Mouse (Mus musculus): ENCODE measurements at regions not wholly inside any gene's neighbourhood (a gene's known extent, or its start where the extent isn't known, plus 50 kb on each side); places are given as distances from the start of the nearest gene placed in this dataset.

GRCm38 (mm10) chr3:34761162-34761769 lies 111.1 kb downstream of the Sox2 start:
- no peak for ATAC-seq (ENCODE audit: insufficient number of reproducible peaks, low FRiP score, low TSS enrichment)

GRCm38 (mm10) chr3:34761783-34762182 lies 111.6 kb downstream of the Sox2 start:
- ATAC-seq (ENCODE audit: insufficient number of reproducible peaks, low FRiP score, low TSS enrichment), result no peak

- ATAC-seq (ENCODE audit: insufficient number of reproducible peaks, low FRiP score, low TSS enrichment), result no peak
These were observed 114.4 kb downstream of the Sox2 start for GRCm38 (mm10) chr3:34764559-34764958.

- ATAC-seq (ENCODE audit: insufficient number of reproducible peaks, low FRiP score, low TSS enrichment), result no peak
These were observed 114.9 kb downstream of the Sox2 start for GRCm38 (mm10) chr3:34765151-34765550.

- no peak for ATAC-seq (ENCODE audit: insufficient number of reproducible peaks, low FRiP score, low TSS enrichment)
These were observed 119.6 kb downstream of the Sox2 start for GRCm38 (mm10) chr3:34769818-34770217.

GRCm38 (mm10) chr3:34770271-34770670 lies 120.1 kb downstream of the Sox2 start:
- ATAC-seq (ENCODE audit: insufficient number of reproducible peaks, low FRiP score, low TSS enrichment), result no peak

- ATAC-seq (ENCODE audit: insufficient number of reproducible peaks, low FRiP score, low TSS enrichment), result no peak
These were observed 121.8 kb downstream of the Sox2 start for GRCm38 (mm10) chr3:34772035-34772434.

GRCm38 (mm10) chr3:34773678-34774425 lies 123.6 kb downstream of the Sox2 start:
- ATAC-seq (ENCODE audit: insufficient number of reproducible peaks, low FRiP score, low TSS enrichment), result no peak

GRCm38 (mm10) chr3:34781770-34782169 lies 131.6 kb downstream of the Sox2 start:
- no peak for ATAC-seq (ENCODE audit: insufficient number of reproducible peaks, low FRiP score, low TSS enrichment)

GRCm38 (mm10) chr3:34783398-34783797 lies 133.2 kb downstream of the Sox2 start:
- ATAC-seq (ENCODE audit: insufficient number of reproducible peaks, low FRiP score, low TSS enrichment), result no peak

- ATAC-seq (ENCODE audit: insufficient number of reproducible peaks, low FRiP score, low TSS enrichment), result no peak
These were observed 137.0 kb downstream of the Sox2 start for GRCm38 (mm10) chr3:34787211-34787610.

GRCm38 (mm10) chr3:34795103-34795983 lies 145.1 kb downstream of the Sox2 start:
- ATAC-seq (ENCODE audit: insufficient number of reproducible peaks, low FRiP score, low TSS enrichment), result no peak

- no peak for ATAC-seq (ENCODE audit: insufficient number of reproducible peaks, low FRiP score, low TSS enrichment)
These were observed 145.7 kb downstream of the Sox2 start for GRCm38 (mm10) chr3:34795984-34796266.

- no peak for ATAC-seq (ENCODE audit: insufficient number of reproducible peaks, low FRiP score, low TSS enrichment)
These were observed 158.6 kb downstream of the Sox2 start for GRCm38 (mm10) chr3:34808833-34809232.

GRCm38 (mm10) chr3:34811753-34812152 lies 161.5 kb downstream of the Sox2 start:
- ATAC-seq (ENCODE audit: insufficient number of reproducible peaks, low FRiP score, low TSS enrichment), result no peak

- no peak for ATAC-seq (ENCODE audit: insufficient number of reproducible peaks, low FRiP score, low TSS enrichment)
These were observed 162.9 kb downstream of the Sox2 start for GRCm38 (mm10) chr3:34813046-34813625.

GRCm38 (mm10) chr3:34825036-34825435 lies 174.8 kb downstream of the Sox2 start:
- no peak for ATAC-seq (ENCODE audit: insufficient number of reproducible peaks, low FRiP score, low TSS enrichment)

GRCm38 (mm10) chr3:34826396-34826795 lies 176.2 kb downstream of the Sox2 start:
- no peak for ATAC-seq (ENCODE audit: insufficient number of reproducible peaks, low FRiP score, low TSS enrichment)

GRCm38 (mm10) chr3:34828453-34829206 lies 178.4 kb downstream of the Sox2 start:
- ATAC-seq (ENCODE audit: insufficient number of reproducible peaks, low FRiP score, low TSS enrichment), result no peak

- ATAC-seq (ENCODE audit: insufficient number of reproducible peaks, low FRiP score, low TSS enrichment), result no peak
These were observed 186.6 kb downstream of the Sox2 start for GRCm38 (mm10) chr3:34836741-34837267.

Data from cerebellum, adult (tissue).